Mouse (Mus musculus) hindbrain, embryonic 15.5 days (tissue): ENCODE measurements around the gene Setd1a. TPM values are rescaled to one million over a fixed set of nuclear protein-coding genes. Genes with fewer than 3 reads are reported as not detected.
"Not testable (repeated sequence)": the region's sequence is repeated elsewhere in the genome, so short reads cannot be mapped to it uniquely, and the experiment has no call there.

Source experiments
- ATAC-seq: fragments of 200-750 bp; cut with Nextera tagmentation; 2 replicates; pipeline ENCODE4 v1.8.0; 2017; ENCODE audit warnings: low read depth, moderate number of reproducible peaks, moderate TSS enrichment; ENCODE audit not compliant: low FRiP score
- H3K27ac ChIP-seq: fragments of 300-500 bp; sonication (generic); replicated peaks from 2 replicates; pipeline ENCODE4 v1.5.1; 2015; ENCODE audit warnings: mild to moderate bottlenecking, inconsistent platforms
- H3K27me3 ChIP-seq: fragments of 300-500 bp; sonication (generic); 2 replicates; pipeline ENCODE4 v1.6.1; 2015; ENCODE audit warnings: control low read depth, inconsistent platforms
- H3K36me3 ChIP-seq: fragments of 300-500 bp; sonication (generic); 2 replicates; pipeline ENCODE4 v1.6.1; 2015; ENCODE audit warnings: control low read depth, inconsistent platforms
- H3K4me1 ChIP-seq: fragments of 300-500 bp; sonication (generic); replicated peaks from 2 replicates; pipeline ENCODE4 v1.6.1; 2015; ENCODE audit warnings: control low read depth, inconsistent platforms
- H3K4me2 ChIP-seq: fragments of 300-500 bp; sonication (generic); 2 replicates; pipeline ENCODE4 v1.6.1; 2015; ENCODE audit warnings: moderate library complexity, mild to moderate bottlenecking, inconsistent platforms
- H3K4me3 ChIP-seq: fragments of 300-500 bp; sonication (generic); 2 replicates; pipeline ENCODE4 v1.5.1; 2015; ENCODE audit warnings: mild to moderate bottlenecking, inconsistent platforms
- H3K9ac ChIP-seq: fragments of 300-500 bp; sonication (generic); 2 replicates; pipeline ENCODE4 v1.6.1; 2015; ENCODE audit warnings: inconsistent platforms
- H3K9me3 ChIP-seq: fragments of 300-500 bp; sonication (generic); 2 replicates; pipeline ENCODE4 v1.6.1; 2016; ENCODE audit warnings: control low read depth, inconsistent platforms
- WGBS: fragments of 180-500 bp; shearing (Covaris S2); methylation state at CpG from one replicate; pipeline ENCODE4 v1.1.7; 2015; 5-methylcytosine and 5-hydroxymethylcytosine counted together
- polyA plus RNA-seq: library from polyadenylated mRNA; unstranded; fragments of >200 nt; fragmentation: Nextera tagmentation; extraction: Ambion mirVana; gene quantifications from 2 replicates; pipeline ENCODE4 v1.2.1, GENCODE M21; 2015

Gene Setd1a
- polyA plus RNA-seq, 1 experiment from 2014 or later: 20.0 TPM

DNA sequence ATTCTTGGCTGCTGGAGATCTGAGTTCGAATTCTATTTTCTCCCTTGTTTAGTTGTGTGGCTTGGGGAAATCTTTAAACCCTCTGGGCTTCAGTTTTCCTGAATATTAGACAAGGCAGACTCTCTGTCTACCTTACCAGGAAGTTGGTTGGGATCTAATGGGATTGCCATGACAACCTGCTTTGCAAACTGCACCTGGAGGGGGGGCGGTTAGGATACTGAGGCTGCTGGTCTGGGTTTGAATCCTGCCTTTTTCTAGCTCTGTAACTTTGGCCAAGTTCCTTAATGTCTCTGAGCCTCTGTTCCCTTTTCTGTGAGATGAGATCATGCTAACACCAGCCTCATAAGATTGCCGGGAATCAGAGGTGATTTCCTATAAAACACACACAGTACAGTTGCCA, 46.0 kb downstream of the Setd1a start:
- no peak overlapping the region for H3K4me3 ChIP-seq
- 0 out of 2 replicates have a peak overlapping the region, but pooled peaks have one; percentile 29 for H3K9ac ChIP-seq
- no peak for ATAC-seq
- H3K27ac ChIP-seq: no peak overlapping the region
- H3K27me3 ChIP-seq: no peaks in the 10 kb centered on the region
- H3K9me3 ChIP-seq: no peaks in the 10 kb centered on the region
- 86% methylated on average over 3 of the region's 3 CpGs for WGBS
- H3K4me1 ChIP-seq: peaks cover 42% of the 10 kb centered on the region
- no peaks in the 10 kb centered on the region for H3K36me3 ChIP-seq
- H3K4me2 ChIP-seq: 0 out of 2 replicates have a peak overlapping the region, but pooled peaks have one; percentile 5

- 46% methylated on average over 11 of the region's 11 CpGs for WGBS
- Histone ChIP-seq H3K27me3 (no peaks in the 10 kb centered on the region), H3K27ac (peak overlapping the region; percentile 94), H3K9me3 (no peaks in the 10 kb centered on the region), H3K4me1 (peaks cover 42% of the 10 kb centered on the region), H3K36me3 (no peaks in the 10 kb centered on the region), H3K4me2 (peak overlapping the region; percentile 83), H3K9ac (peak overlapping the region; percentile 93), H3K4me3 (peak overlapping the region; percentile 83)
- peak; percentile 24 for ATAC-seq
Measured at GRCm38 (mm10) chr7:127823236-127824171, 47.0 kb downstream of the Setd1a start.

GRCm38 (mm10) chr7:127824176-127824871, 47.9 kb downstream of the Setd1a start, which contains the start of the genes Stx4a and Stx1b:
TSS of gene Stx4a (plus strand) at chr7:127824294.
TSS of gene Stx1b (minus strand) at chr7:127824549.
- Histone ChIP-seq H3K27ac (peak within 1 kb of the TSS; percentile 94), H3K27me3 (no peaks in the 10 kb centered on the region), H3K4me1 (peaks cover 42% of the 10 kb centered on the region), H3K36me3 (no peaks in the 10 kb centered on the region), H3K4me3 (peak within 1 kb of the TSS; percentile 83), H3K9me3 (no peaks in the 10 kb centered on the region), H3K9ac (peak within 1 kb of the TSS; percentile 93), H3K4me2 (peak within 1 kb of the TSS; percentile 83)
- 3% methylated on average over 33 of the region's 38 CpGs for WGBS
- peak; percentile 89 for ATAC-seq

DNA sequence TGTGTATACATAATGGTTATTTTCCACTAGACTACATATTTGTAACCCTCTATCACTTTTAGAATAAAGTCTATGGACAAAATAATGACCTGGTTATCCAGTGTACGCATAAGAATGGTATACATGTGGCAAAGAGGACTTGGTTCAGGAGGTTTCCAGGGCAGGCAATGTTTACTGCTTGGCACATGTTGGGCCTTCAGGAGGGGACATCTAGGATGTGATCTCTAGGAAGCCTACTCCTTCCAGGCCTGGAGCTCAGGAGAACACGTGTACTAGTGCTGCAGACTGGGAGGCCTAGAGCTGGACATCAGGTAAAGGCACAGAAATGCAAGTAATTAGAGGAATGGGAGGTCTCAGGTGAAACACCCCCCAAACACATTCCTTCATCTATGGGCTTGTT, 59.1 kb downstream of the Setd1a start:
- Histone ChIP-seq H3K4me1 (peaks cover 6% of the 10 kb centered on the region), H3K27me3 (no peaks in the 10 kb centered on the region), H3K9me3 (no peaks in the 10 kb centered on the region), H3K4me2 (no peak overlapping the region), H3K9ac (no peak overlapping the region), H3K36me3 (no peaks in the 10 kb centered on the region), H3K27ac (no peak overlapping the region), H3K4me3 (no peak overlapping the region)
- ATAC-seq: no peak
- 95% methylated on average over 2 of the region's 2 CpGs for WGBS

DNA sequence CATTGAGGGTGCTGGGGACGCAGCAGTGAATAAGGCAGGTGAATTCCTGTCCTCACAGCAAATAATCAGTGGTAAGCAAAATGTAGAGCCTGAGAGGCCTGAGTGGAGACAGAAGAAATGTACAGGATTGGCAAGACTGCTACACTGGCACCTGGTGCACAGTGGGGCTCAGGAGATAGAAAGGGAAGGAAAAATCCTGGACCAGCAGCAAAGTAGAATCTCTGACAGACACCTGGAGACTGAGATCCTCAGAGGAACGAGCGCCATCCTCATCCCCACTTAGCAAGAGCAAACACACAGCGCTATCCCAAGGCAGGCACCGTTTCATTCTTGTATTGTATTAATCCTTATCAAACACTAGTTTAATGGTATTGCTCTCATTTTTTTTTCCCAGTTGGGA, 61.0 kb downstream of the Setd1a start:
- Histone ChIP-seq H3K27ac (no peak overlapping the region), H3K4me3 (no peak overlapping the region), H3K36me3 (no peaks in the 10 kb centered on the region), H3K9ac (no peak overlapping the region), H3K4me1 (peaks cover 12% of the 10 kb centered on the region), H3K4me2 (no peak overlapping the region), H3K9me3 (no peaks in the 10 kb centered on the region), H3K27me3 (no peaks in the 10 kb centered on the region)
- no peak for ATAC-seq
- 94% methylated on average over 5 of the region's 5 CpGs for WGBS

DNA sequence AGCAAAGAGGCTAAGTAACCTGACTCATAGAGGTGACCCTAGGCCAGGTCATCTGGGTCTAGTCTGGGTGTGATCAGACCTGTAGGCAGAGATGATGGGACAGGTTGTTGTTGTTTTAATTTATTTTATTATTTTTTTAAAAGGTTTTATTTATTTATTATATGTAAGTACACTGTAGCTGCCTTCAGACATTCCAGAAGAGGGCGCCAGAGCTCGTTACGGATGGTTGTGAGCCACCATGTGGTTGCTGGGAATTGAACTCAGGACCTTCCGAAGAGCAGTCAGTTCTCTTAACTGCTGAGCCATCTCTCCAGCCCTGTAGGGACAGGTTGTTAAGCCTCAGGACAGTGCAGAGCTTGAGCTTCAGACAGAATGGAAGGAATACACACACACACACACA, 61.4 kb downstream of the Setd1a start:
- ATAC-seq, H3K9me3 ChIP-seq, H3K9ac ChIP-seq, H3K36me3 ChIP-seq, H3K4me3 ChIP-seq, H3K27me3 ChIP-seq, H3K27ac ChIP-seq, H3K4me2 ChIP-seq: not testable (repeated sequence)
- WGBS: 77% methylated on average over 4 of the region's 4 CpGs
- H3K4me1 ChIP-seq: peaks cover 16% of the 10 kb centered on the region

DNA sequence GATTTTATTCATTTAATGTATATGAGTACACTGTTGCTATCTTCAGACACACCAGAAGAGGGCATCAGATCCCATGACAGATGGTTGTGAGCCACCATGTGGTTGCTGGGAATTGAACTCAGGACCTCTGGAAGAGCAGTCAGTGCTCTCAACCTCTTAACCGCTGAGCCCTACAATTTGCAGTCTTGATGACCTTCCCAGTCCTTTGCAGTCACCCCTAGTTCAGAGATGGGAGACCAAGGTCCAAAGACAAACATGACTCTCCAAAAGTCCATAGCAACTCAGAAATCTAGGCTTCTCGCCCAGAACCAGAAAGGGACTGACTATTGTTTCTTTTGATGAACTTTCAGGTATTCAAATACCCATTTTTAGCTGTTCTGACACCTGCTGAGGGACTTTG, 63.6 kb downstream of the Setd1a start:
- not testable (repeated sequence) for H3K9ac ChIP-seq, H3K27me3 ChIP-seq, H3K36me3 ChIP-seq, H3K4me3 ChIP-seq, ATAC-seq, H3K9me3 ChIP-seq
- Histone ChIP-seq H3K4me2 (peak overlapping the region; percentile 99; the same call in 1 of the 2 replicates), H3K27ac (peak overlapping the region; percentile 95; the same call in 1 of the 2 replicates), H3K4me1 (peaks cover 18% of the 10 kb centered on the region)
- 81% methylated on average over 2 of the region's 2 CpGs for WGBS

DNA sequence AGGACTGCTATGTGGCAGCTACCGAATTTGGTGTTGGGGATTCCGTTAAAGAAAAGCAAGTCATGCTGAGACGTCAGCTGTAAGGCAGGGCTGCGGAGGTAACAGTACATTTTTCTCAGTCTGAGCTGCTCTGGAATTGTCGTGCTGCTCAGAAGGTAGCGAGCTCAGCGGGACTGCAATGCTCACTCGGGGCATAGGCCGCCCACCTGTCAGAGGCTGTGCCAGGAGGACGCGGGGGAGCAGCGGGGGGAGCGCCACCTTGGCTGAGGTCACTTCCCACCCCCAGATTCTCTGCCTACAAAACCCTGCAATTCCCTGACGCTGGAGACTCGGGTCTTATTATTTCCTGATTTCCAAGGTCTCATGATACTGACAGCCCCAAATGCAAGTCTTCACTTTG, 64.4 kb downstream of the Setd1a start:
- H3K27me3 ChIP-seq: no peaks in the 10 kb centered on the region
- peak overlapping the region; percentile 95 for H3K27ac ChIP-seq
- ATAC-seq: peak; percentile 12
- WGBS: 3% methylated on average over 15 of the region's 15 CpGs
- H3K36me3 ChIP-seq: no peaks in the 10 kb centered on the region
- peak overlapping the region; percentile 60 for H3K9ac ChIP-seq
- H3K4me1 ChIP-seq: peaks cover 18% of the 10 kb centered on the region
- peak overlapping the region; percentile 99 for H3K4me2 ChIP-seq
- no peaks in the 10 kb centered on the region for H3K9me3 ChIP-seq
- H3K4me3 ChIP-seq: peak overlapping the region; percentile 82

- peak overlapping the region; percentile 82 for H3K4me3 ChIP-seq
- no peaks in the 10 kb centered on the region for H3K9me3 ChIP-seq
- ATAC-seq: peak; percentile 97
- H3K27ac ChIP-seq: peak overlapping the region; percentile 95
- WGBS: under 1% methylated on average over 46 of the region's 46 CpGs
- peaks cover 18% of the 10 kb centered on the region for H3K4me1 ChIP-seq
- peak overlapping the region; percentile 99 for H3K4me2 ChIP-seq
- peak overlapping the region; percentile 60 for H3K9ac ChIP-seq
- H3K36me3 ChIP-seq: no peaks in the 10 kb centered on the region
- no peaks in the 10 kb centered on the region for H3K27me3 ChIP-seq
Measured at GRCm38 (mm10) chr7:127841340-127842000, 65.0 kb downstream of the Setd1a start.

GRCm38 (mm10) chr7:127842001-127842718, 65.7 kb downstream of the Setd1a start:
- Histone ChIP-seq H3K9me3 (no peaks in the 10 kb centered on the region), H3K4me1 (peaks cover 18% of the 10 kb centered on the region), H3K36me3 (no peaks in the 10 kb centered on the region), H3K4me3 (peak overlapping the region; percentile 82), H3K4me2 (peak overlapping the region; percentile 99), H3K9ac (peak overlapping the region; percentile 60), H3K27ac (peak overlapping the region; percentile 95), H3K27me3 (no peaks in the 10 kb centered on the region)
- WGBS: under 1% methylated on average over 40 of the region's 40 CpGs
- peak; percentile 64 for ATAC-seq
